Mouse (Mus musculus) myocyte (in vitro differentiated cells): Measurements from ENCODE around the gene Traf3ip1.

Experiments used
- E2F4 ChIP-seq: IDR thresholded peaks from one replicate; pipeline ENCODE4 v1.6.1; 2011; ENCODE audit warnings: mild to moderate bottlenecking, control low read depth, moderate library complexity; ENCODE audit not compliant: insufficient read depth
- MAX ChIP-seq: IDR thresholded peaks from one replicate; pipeline ENCODE4 v1.6.1; 2011; ENCODE audit warnings: low read depth, mild to moderate bottlenecking, control low read depth
- MYOD1 ChIP-seq, 3 experiments: IDR thresholded peaks; one replicate each; pipeline ENCODE4 v1.6.1; 2011; ENCODE audit warnings: control low read depth in 2 of 3, low read depth in 2 of 3, mild to moderate bottlenecking in 2 of 3, moderate library complexity in 1 of 3; ENCODE audit not compliant: insufficient read length in 2 of 3, control insufficient read depth in 1 of 3
- MYOG ChIP-seq, 3 experiments: IDR thresholded peaks; one replicate each; pipeline ENCODE4 v1.6.1; 2011; ENCODE audit warnings: control low read depth in 2 of 3, low read depth in 2 of 3, mild to moderate bottlenecking in 2 of 3; ENCODE audit not compliant: insufficient read length in 2 of 3, control insufficient read depth in 1 of 3, insufficient read depth in 1 of 3
- POLR2A ChIP-seq: IDR thresholded peaks from one replicate; pipeline ENCODE4 v1.6.1; 2011; ENCODE audit warnings: low read depth, mild to moderate bottlenecking, control low read depth, moderate library complexity; ENCODE audit not compliant: insufficient read length
- POLR2AphosphoS2 ChIP-seq: IDR thresholded peaks from one replicate; pipeline ENCODE4 v1.6.1; 2011; ENCODE audit warnings: low read depth, control low read depth; ENCODE audit not compliant: insufficient read length
- REST ChIP-seq: IDR thresholded peaks from one replicate; pipeline ENCODE4 v1.6.1; 2011; ENCODE audit warnings: mild to moderate bottlenecking, control low read depth, moderate library complexity; ENCODE audit not compliant: insufficient read depth, insufficient read length
- TCF12 ChIP-seq: IDR thresholded peaks from one replicate; pipeline ENCODE4 v1.6.1; 2011; ENCODE audit warnings: mild to moderate bottlenecking, control low read depth; ENCODE audit not compliant: poor library complexity, insufficient read depth, severe bottlenecking
- TCF3 ChIP-seq: IDR thresholded peaks from one replicate; pipeline ENCODE4 v1.6.1; 2011; ENCODE audit warnings: low read depth, control low read depth; ENCODE audit not compliant: insufficient read length
- USF1 ChIP-seq: IDR thresholded peaks from one replicate; pipeline ENCODE4 v1.6.1; 2011; ENCODE audit warnings: low read depth, mild to moderate bottlenecking, control low read depth, moderate library complexity

DNA sequence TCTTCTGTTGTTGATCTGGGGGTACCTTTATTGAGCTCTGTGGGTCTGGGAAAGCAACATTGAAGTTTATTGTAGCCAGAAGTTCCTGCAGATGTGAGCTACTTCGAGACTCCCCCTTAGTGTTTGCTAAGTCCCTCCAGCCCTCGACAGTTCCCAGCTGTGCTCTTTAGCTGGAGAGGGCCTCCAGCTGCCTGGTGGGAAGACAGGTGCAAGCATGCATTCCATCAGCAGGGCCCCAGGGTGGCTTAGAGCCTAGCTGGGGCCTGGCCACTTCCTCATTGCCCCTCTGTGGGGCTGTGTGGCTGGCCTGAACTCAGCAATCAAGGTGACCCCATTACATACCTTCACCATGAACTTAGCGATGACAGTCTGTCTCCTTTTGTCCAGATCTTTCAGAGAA is 10.2 kb downstream of the Traf3ip1 start:
- no peak for TF ChIP-seq E2F4
- no peak for TF ChIP-seq MAX
- TF ChIP-seq POLR2A, result no peak
- TF ChIP-seq TCF12, result no peak
- no peak for TF ChIP-seq USF1
- no peak for TF ChIP-seq POLR2AphosphoS2
- TF ChIP-seq MYOG (IDR thresholded peaks at IDR 0.05; ENCODE audit: control insufficient read depth in 1 of 3, insufficient read depth in 1 of 3, insufficient read length in 2 of 3, low read depth in 2 of 3), result peak in 1 of 3 experiments; percentile 23
- TF ChIP-seq TCF3, result no peak
- no peak for TF ChIP-seq REST
- TF ChIP-seq MYOD1 (IDR thresholded peaks at IDR 0.05; ENCODE audit: control insufficient read depth in 1 of 3, insufficient read length in 2 of 3, low read depth in 2 of 3), result no peak
